Mouse (Mus musculus): ENCODE data around the gene Furin. TPM values are rescaled to one million over a fixed set of nuclear protein-coding genes. Genes with fewer than 3 reads are reported as not detected.

Furin gene
- total and polyA plus RNA-seq, 3 experiments, result 1.5 to 20.9 (median 13.5) TPM

- H3K4me2 ChIP-seq (ENCODE audit: insufficient read depth, low read depth, poor library complexity, severe bottlenecking), result peak overlapping the region; percentile 7; the same call in 1 of the 2 replicates
- no peak overlapping the region for H3K9ac ChIP-seq (ENCODE audit: insufficient read depth, low read depth)
- TF ChIP-seq ELF1 (IDR thresholded peaks at IDR 0.05; ENCODE audit: low read depth, low read length), result no peak
- no peak for TF ChIP-seq NELFE (IDR thresholded peaks at IDR 0.05; ENCODE audit: low read depth, low read length)
- TF ChIP-seq ZC3H11A (IDR thresholded peaks at IDR 0.05; ENCODE audit: low read depth, low read length), result no peak
- TF ChIP-seq UBTF (IDR thresholded peaks at IDR 0.05; ENCODE audit: low read depth, low read length), result 0 out of 2 replicates have a peak, but pooled peaks have one; percentile 8
- H3K27ac ChIP-seq (ENCODE audit: insufficient read depth, low read depth), result peak overlapping the region; percentile 73
- no peak for DNase-seq (ENCODE audit: extremely low read depth)
- peaks cover 10 to 25% of the 10 kb centered on the region in 2 experiments for H3K36me3 ChIP-seq (replicated peaks in 1 of 2; ENCODE audit: control insufficient read depth in 1 of 2, insufficient read depth in 1 of 2, low read length in 1 of 2)
- peaks cover 21 to 70% of the 10 kb centered on the region in 2 experiments for H3K4me1 ChIP-seq (ENCODE audit: control insufficient read depth in 1 of 2, insufficient read depth in 2 of 2)
- no peaks in the 10 kb centered on the region for H3K9me3 ChIP-seq (replicated peaks; ENCODE audit: low read length)
- in situ Hi-C loops (cut with MboI; ENCODE audit: low pct_ligation_motif_present, low pct_unique_long_range_greater_than_20kb, low sequenced_read_pairs), result loop anchor here (10.0 kb wide), 1 partner anchor 229 kb away; no protein-coding TSS in a partner anchor
- H3K79me2 ChIP-seq (replicated peaks; ENCODE audit: control insufficient read depth, extremely low read depth, insufficient read depth, poor library complexity, severe bottlenecking), result peaks cover 6% of the 10 kb centered on the region
- H3K4me3 ChIP-seq (replicated peaks in 1 of 3; ENCODE audit: low read depth in 2 of 3, low read length in 2 of 3, poor library complexity in 1 of 3), result no peak overlapping the region
- no peaks in the 10 kb centered on the region for H3K27me3 ChIP-seq (replicated peaks)
- dilution Hi-C loops (cut with MboI; ENCODE audit: extremely low pct_ligation_motif_present, extremely low pct_unique_long_range_greater_than_20kb, low sequenced_read_pairs), result no loop called here
Observed at GRCm38 (mm10) chr7:80374280-80374679, 31.0 kb downstream of the Furin start.

- DNase-seq (ENCODE audit: extremely low read depth), result peak; percentile 63
- H3K27ac ChIP-seq (ENCODE audit: insufficient read depth, low read depth), result peak overlapping the region; percentile 73
- H3K79me2 ChIP-seq (replicated peaks; ENCODE audit: control insufficient read depth, extremely low read depth, insufficient read depth, poor library complexity, severe bottlenecking), result peaks cover 6% of the 10 kb centered on the region
- TF ChIP-seq SIN3A (IDR thresholded peaks at IDR 0.05; ENCODE audit: low read length) (0 out of 2 replicates have a peak, but pooled peaks have one; percentile 11), TBP (conservative IDR thresholded peaks at IDR 0.05; ENCODE audit: low read depth, low read length) (0 out of 2 replicates have a peak, but pooled peaks have one; percentile 45), POLR2A (IDR thresholded peaks at IDR 0.05; ENCODE audit: low read depth, low read length) (peak; percentile 39; the same call in 1 of the 2 replicates), EP300 (IDR thresholded peaks at IDR 0.05; ENCODE audit: low read length) (0 out of 2 replicates have a peak, but pooled peaks have one; percentile 25), NELFE (IDR thresholded peaks at IDR 0.05; ENCODE audit: low read depth, low read length) (no peak), ETS1 (conservative IDR thresholded peaks at IDR 0.05; ENCODE audit: low read depth, low read length) (peak; percentile 13; the same call in 1 of the 2 replicates), MXI1 (IDR thresholded peaks at IDR 0.05; ENCODE audit: low read depth, low read length) (peak; percentile 63; the same call in 1 of the 2 replicates), MAZ (IDR thresholded peaks at IDR 0.05; ENCODE audit: low read depth, low read length) (0 out of 2 replicates have a peak, but pooled peaks have one; percentile 27), JUN (IDR thresholded peaks at IDR 0.05; ENCODE audit: insufficient read depth, low read depth, low read length) (no peak), IRF4 (IDR thresholded peaks at IDR 0.05; ENCODE audit: low read depth, low read length) (no peak), TCF12 (IDR thresholded peaks at IDR 0.05; ENCODE audit: low read depth, low read length) (peak; percentile 78), NRF1 (IDR thresholded peaks at IDR 0.05; ENCODE audit: low read depth, low read length) (no peak), BHLHE40 (IDR thresholded peaks at IDR 0.05; ENCODE audit: low read depth, low read length) (no peak), CHD2 (IDR thresholded peaks at IDR 0.05; ENCODE audit: low read length) (0 out of 2 replicates have a peak, but pooled peaks have one; percentile 32), UBTF (IDR thresholded peaks at IDR 0.05; ENCODE audit: low read depth, low read length) (0 out of 2 replicates have a peak, but pooled peaks have one; percentile 6), SMC3 (IDR thresholded peaks at IDR 0.05; ENCODE audit: low read depth, low read length) (no peak)
- dilution Hi-C loops (cut with MboI; ENCODE audit: extremely low pct_ligation_motif_present, extremely low pct_unique_long_range_greater_than_20kb, low sequenced_read_pairs), result no loop called here
- H3K4me1 ChIP-seq (ENCODE audit: control insufficient read depth in 1 of 2, insufficient read depth in 2 of 2), result peaks cover 21 to 74% of the 10 kb centered on the region in 2 experiments
- in situ Hi-C loops (cut with MboI; ENCODE audit: low pct_ligation_motif_present, low pct_unique_long_range_greater_than_20kb, low sequenced_read_pairs), result loop anchor here (10.0 kb wide), 1 partner anchor 229 kb away; no protein-coding TSS in a partner anchor
- H3K9ac ChIP-seq (ENCODE audit: insufficient read depth, low read depth), result no peak overlapping the region
- H3K36me3 ChIP-seq (replicated peaks in 1 of 2; ENCODE audit: control insufficient read depth in 1 of 2, insufficient read depth in 1 of 2, low read length in 1 of 2), result peaks cover 7 to 23% of the 10 kb centered on the region in 2 experiments
- H3K9me3 ChIP-seq (replicated peaks; ENCODE audit: low read length), result no peaks in the 10 kb centered on the region
- H3K27me3 ChIP-seq (replicated peaks), result no peaks in the 10 kb centered on the region
- H3K4me2 ChIP-seq (ENCODE audit: insufficient read depth, low read depth, poor library complexity, severe bottlenecking), result peak overlapping the region; percentile 7
- H3K4me3 ChIP-seq (replicated peaks in 1 of 3; ENCODE audit: low read depth in 2 of 3, low read length in 2 of 3, poor library complexity in 1 of 3), result no peak overlapping the region
Observed at GRCm38 (mm10) chr7:80373850-80374249, 31.4 kb downstream of the Furin start.
